Mouse (Mus musculus) lung, embryonic 14.5 days (tissue): Measurements from ENCODE around the gene Gm18336. TPM values are rescaled to one million over a fixed set of nuclear protein-coding genes. Genes with fewer than 3 reads are reported as not detected.

ENCODE experiments used
- ATAC-seq: fragments of 200-750 bp; cut with Nextera tagmentation; 2 replicates; pipeline ENCODE4 v1.8.0; 2017; ENCODE audit warnings: mild to moderate bottlenecking, moderate TSS enrichment, moderate library complexity; ENCODE audit not compliant: insufficient read depth
- DNase-seq: peaks from one replicate; pipeline ENCODE4 v3.0.0-alpha.2; 2015
- H3K27ac ChIP-seq: fragments of 300-500 bp; sonication (generic); 2 replicates; pipeline ENCODE4 v1.5.1; 2014; ENCODE audit warnings: low read depth, mild to moderate bottlenecking, moderate library complexity
- H3K27me3 ChIP-seq: fragments of 300-500 bp; sonication (generic); 2 replicates; pipeline ENCODE4 v1.6.1; 2014; ENCODE audit warnings: low read length, control low read depth; ENCODE audit not compliant: insufficient read depth
- H3K36me3 ChIP-seq: fragments of 300-500 bp; sonication (generic); 2 replicates; pipeline ENCODE4 v1.6.1; 2014; ENCODE audit warnings: control low read depth; ENCODE audit not compliant: insufficient read depth
- H3K4me1 ChIP-seq: fragments of 300-500 bp; sonication (generic); 2 replicates; pipeline ENCODE4 v1.6.1; 2014; ENCODE audit warnings: antibody characterized with exemption, control low read depth; ENCODE audit not compliant: insufficient read depth
- H3K4me2 ChIP-seq: fragments of 300-500 bp; sonication (generic); 2 replicates; pipeline ENCODE4 v1.6.1; 2014; ENCODE audit warnings: mild to moderate bottlenecking
- H3K4me3 ChIP-seq: fragments of 300-500 bp; sonication (generic); 2 replicates; pipeline ENCODE4 v1.5.1; 2014; ENCODE audit warnings: low read depth, low read length
- H3K9ac ChIP-seq: fragments of 300-500 bp; sonication (generic); 2 replicates; pipeline ENCODE4 v1.6.1; 2014
- H3K9me3 ChIP-seq: fragments of 300-500 bp; sonication (generic); 2 replicates; pipeline ENCODE4 v1.6.1; 2016; ENCODE audit warnings: low read depth, low read length, control low read depth
- CTCF ChIP-seq: IDR thresholded peaks from 2 replicates; pipeline ENCODE4 v1.5.1; 2016; ENCODE audit warnings: antibody characterized with exemption, low read depth
- WGBS: fragments of 180-500 bp; shearing (Covaris S2); extraction: QIAGEN DNeasy Blood & Tissue Kit; methylation state at CpG from one replicate; pipeline ENCODE4 v1.1.7; 2014; 5-methylcytosine and 5-hydroxymethylcytosine counted together
- polyA plus RNA-seq: library from polyadenylated mRNA; unstranded; fragments of >200 nt; fragmentation: Nextera tagmentation; extraction: Ambion mirVana; gene quantifications from 2 replicates; pipeline ENCODE4 v1.2.1, GENCODE M21; 2014

The Gm18336 gene
- polyA plus RNA-seq, 1 experiment from 2014 or later: not detected

DNA sequence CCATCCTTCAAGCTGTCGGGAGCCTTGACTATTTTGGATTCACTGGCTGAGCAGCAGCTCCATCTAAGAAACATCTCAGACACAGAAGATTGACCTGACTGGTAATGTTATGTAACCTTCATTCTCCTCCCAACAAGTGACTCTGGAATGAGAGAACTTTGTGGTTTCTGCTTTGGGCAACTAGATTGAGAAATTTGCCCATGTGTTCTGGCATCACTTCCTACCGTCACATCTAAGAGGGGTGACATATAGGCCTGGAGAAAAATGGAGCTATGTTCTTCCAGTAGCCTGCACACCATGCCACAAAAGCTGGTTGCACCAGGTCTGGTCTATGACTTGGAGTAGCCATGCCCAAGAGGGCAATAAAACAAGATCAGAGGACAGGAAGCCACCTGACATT, 42.4 kb downstream of the Gm18336 start:
- Histone ChIP-seq H3K27ac (no peak overlapping the region), H3K9me3 (no peaks in the 10 kb centered on the region)

More for the DNA sequence above, 42.4 kb downstream of the Gm18336 start:
- no peak for ATAC-seq
- WGBS: 87% methylated on average over 2 of the region's 2 CpGs
- H3K4me3 ChIP-seq: no peak overlapping the region
- TF ChIP-seq CTCF: no peak
- H3K36me3 ChIP-seq: peaks cover 63% of the 10 kb centered on the region
- H3K27me3 ChIP-seq: no peaks in the 10 kb centered on the region
- H3K4me1 ChIP-seq: no peaks in the 10 kb centered on the region
- H3K4me2 ChIP-seq: no peak overlapping the region
- DNase-seq: no peak
- no peak overlapping the region for H3K9ac ChIP-seq

Other genes with a start within 250 kb of the Gm18336 start
- gene Xlr5b, start 249.9 kb downstream of the Gm18336 start, polyA plus RNA-seq: not detected in 2 replicates
- 0.09 TPM in 1 of 2 replicates, not detected in the other for gene DXBay18, start 249.3 kb downstream of the Gm18336 start, polyA plus RNA-seq
- gene Spin2d, start 221.7 kb downstream of the Gm18336 start, polyA plus RNA-seq: not detected in 2 replicates
- gene Xlr3b, start 206.5 kb downstream of the Gm18336 start, polyA plus RNA-seq: 8.8 and 16.8 TPM in 2 replicates
- gene Xlr4b, start 184.4 kb downstream of the Gm18336 start, polyA plus RNA-seq: 4.6 TPM in 1 of 2 replicates, not detected in the other
- gene F8a, start 170.4 kb downstream of the Gm18336 start, polyA plus RNA-seq: 9.7 and 10.9 TPM in 2 replicates
- gene Xlr4c, start 155.6 kb downstream of the Gm18336 start, polyA plus RNA-seq: 0.21 TPM in 1 of 2 replicates, not detected in the other
- not detected in 2 replicates for gene Xlr3c, start 133.3 kb downstream of the Gm18336 start, polyA plus RNA-seq
- not detected in 2 replicates for gene Xlr5a, start 105.8 kb downstream of the Gm18336 start, polyA plus RNA-seq
- gene Xlr5c, start 105.8 kb downstream of the Gm18336 start, polyA plus RNA-seq: not detected in 2 replicates
- gene Gm45015, start 61.9 kb downstream of the Gm18336 start, polyA plus RNA-seq: not detected in 2 replicates
- gene Zfp275, start 56.1 kb downstream of the Gm18336 start, polyA plus RNA-seq: 18.2 and 20.7 TPM in 2 replicates
- 0.05 and 0.14 TPM in 2 replicates for gene Zfp92, start 12.4 kb upstream of the Gm18336 start, polyA plus RNA-seq
- gene Trex2, start 36.6 kb upstream of the Gm18336 start, polyA plus RNA-seq: 0.18 TPM in 1 of 2 replicates, not detected in the other
- gene Haus7, start 60.3 kb upstream of the Gm18336 start, polyA plus RNA-seq: 68.8 and 76.3 TPM in 2 replicates
- gene Bgn, start 84.9 kb upstream of the Gm18336 start, polyA plus RNA-seq: 192 and 196 TPM in 2 replicates
- 0.05 TPM in 1 of 2 replicates, not detected in the other for gene Atp2b3, start 104.3 kb upstream of the Gm18336 start, polyA plus RNA-seq
- gene Dusp9, start 240.7 kb upstream of the Gm18336 start, polyA plus RNA-seq: 4.1 and 6.6 TPM in 2 replicates